Mouse (Mus musculus) CD4-positive, CD25-positive, alpha-beta regulatory T cell, adult 2 months (primary cell): ENCODE measurements around the gene Msi2.

Source experiments
- DNase-seq: peaks from one replicate; pipeline ENCODE4 v3.0.0-alpha.2; 2012; ENCODE audit warnings: low read depth, low spot score

The Msi2 gene

GRCm38 (mm10) chr11:88713479-88713878, 4.8 kb downstream of the Msi2 start:
- no peak for DNase-seq

GRCm38 (mm10) chr11:88709876-88710614, 8.3 kb downstream of the Msi2 start:
- DNase-seq, result no peak

- no peak for DNase-seq
Measured at GRCm38 (mm10) chr11:88707228-88707775, 11.0 kb downstream of the Msi2 start.

- DNase-seq, result no peak
Measured at GRCm38 (mm10) chr11:88704688-88705087, 13.6 kb downstream of the Msi2 start.

- DNase-seq, result no peak
Measured at GRCm38 (mm10) chr11:88703220-88703619, 15.1 kb downstream of the Msi2 start.

- DNase-seq, result no peak
Measured at GRCm38 (mm10) chr11:88701976-88702659, 16.2 kb downstream of the Msi2 start.

- no peak for DNase-seq
Measured at GRCm38 (mm10) chr11:88701020-88701419, 17.3 kb downstream of the Msi2 start.

GRCm38 (mm10) chr11:88700202-88700711, 18.1 kb downstream of the Msi2 start:
- no peak for DNase-seq

GRCm38 (mm10) chr11:88693905-88694893, 24.1 kb downstream of the Msi2 start:
- no peak for DNase-seq

- DNase-seq, result peak; percentile 23
Measured at GRCm38 (mm10) chr11:88693002-88693769, 25.1 kb downstream of the Msi2 start.

GRCm38 (mm10) chr11:88692374-88692773, 25.9 kb downstream of the Msi2 start:
- DNase-seq, result peak; percentile 58

GRCm38 (mm10) chr11:88690556-88691287, 27.6 kb downstream of the Msi2 start:
- DNase-seq, result no peak

GRCm38 (mm10) chr11:88689831-88690459, 28.4 kb downstream of the Msi2 start:
- no peak for DNase-seq

GRCm38 (mm10) chr11:88688644-88689043, 29.7 kb downstream of the Msi2 start:
- no peak for DNase-seq

GRCm38 (mm10) chr11:88687711-88688110, 30.6 kb downstream of the Msi2 start:
- no peak for DNase-seq

- DNase-seq, result no peak
Measured at GRCm38 (mm10) chr11:88687010-88687409, 31.3 kb downstream of the Msi2 start.

- DNase-seq, result no peak
Measured at GRCm38 (mm10) chr11:88686061-88686460, 32.3 kb downstream of the Msi2 start.

- no peak for DNase-seq
Measured at GRCm38 (mm10) chr11:88683026-88683770, 35.1 kb downstream of the Msi2 start.

GRCm38 (mm10) chr11:88677350-88677749, 41.0 kb downstream of the Msi2 start:
- DNase-seq, result no peak
